Mouse (Mus musculus): Measurements from ENCODE around the gene Myo10. TPM values are rescaled to one million over a fixed set of nuclear protein-coding genes. Genes with fewer than 3 reads are reported as not detected.

Gene Myo10
- polyA plus RNA-seq, 1 experiment from 2014 or later = 35.0 TPM

- ATAC-seq (ENCODE audit: low FRiP score, low read depth) = no peak
- no peaks in the 10 kb centered on the region for H3K27me3 ChIP-seq (replicated peaks)
- H3K27ac ChIP-seq = no peak overlapping the region
- no peaks in the 10 kb centered on the region for H3K9me3 ChIP-seq
- no peak overlapping the region for H3K9ac ChIP-seq
- H3K4me3 ChIP-seq = no peak overlapping the region
- no peak overlapping the region for H3K4me2 ChIP-seq (replicated peaks)
- WGBS = 91% methylated on average over 7 of the region's 7 CpGs
- peaks cover 73% of the 10 kb centered on the region for H3K36me3 ChIP-seq
- H3K4me1 ChIP-seq = peaks cover 5% of the 10 kb centered on the region
These were observed 166.2 kb downstream of the Myo10 start for GRCm38 (mm10) chr15:25788565-25788964.

DNA sequence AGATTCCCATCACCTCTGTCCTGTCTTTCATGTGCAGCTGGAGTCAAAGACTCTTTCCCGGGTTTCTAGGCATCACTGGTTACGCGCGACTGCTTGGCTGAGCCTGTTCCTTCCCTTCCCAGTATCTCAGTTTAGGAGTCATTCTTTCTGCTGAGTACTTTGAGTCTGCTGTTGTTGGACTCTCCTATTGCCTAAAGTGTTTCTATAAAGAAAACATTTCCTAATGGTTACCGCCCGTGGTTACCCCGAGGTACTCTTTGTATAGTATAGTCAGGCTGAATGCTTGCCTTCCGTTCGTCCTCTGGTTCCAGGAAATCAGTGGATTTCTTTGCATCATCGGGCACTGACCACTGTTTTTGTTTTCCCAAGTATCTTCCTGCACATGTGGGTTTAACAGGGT lies 166.9 kb downstream of the Myo10 start:
- Histone ChIP-seq H3K27ac (no peak overlapping the region), H3K36me3 (peaks cover 70% of the 10 kb centered on the region)
- 90% methylated on average over 10 of the region's 10 CpGs for WGBS

DNA sequence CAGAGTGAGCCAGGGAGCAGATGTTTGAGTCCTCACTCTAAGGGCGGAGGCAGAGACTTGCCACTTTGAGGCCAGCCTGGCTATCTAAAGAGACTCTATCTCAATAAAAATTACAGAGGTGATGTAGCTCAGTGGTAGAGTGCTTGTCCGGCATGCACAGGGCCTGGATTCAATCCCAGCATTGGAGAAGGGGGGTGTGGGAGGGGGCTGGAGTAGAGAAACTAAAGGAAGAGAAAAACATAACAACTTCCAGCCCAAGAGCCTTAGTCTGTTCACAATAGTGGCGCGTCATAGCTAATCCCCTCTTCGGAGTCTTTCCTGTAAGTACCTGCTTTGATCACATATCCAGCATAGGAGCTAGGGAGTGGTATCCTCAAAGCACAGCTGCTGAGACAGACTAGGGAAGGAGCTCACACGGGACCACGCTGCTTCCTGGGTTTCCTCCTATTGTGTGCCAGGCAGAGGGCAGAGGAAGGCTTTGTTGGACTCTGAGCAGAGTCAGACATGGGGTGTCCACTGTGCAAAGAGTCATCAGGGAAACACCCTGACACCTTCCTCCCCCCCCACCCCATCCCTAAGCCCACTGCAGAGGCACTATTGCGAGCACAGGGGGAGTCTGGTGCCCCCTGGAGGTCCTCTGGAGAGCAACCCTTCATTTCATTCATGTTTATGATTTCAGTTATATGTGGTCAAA lies 169.5 kb downstream of the Myo10 start:
- H3K36me3 ChIP-seq = peaks cover 61% of the 10 kb centered on the region
- no peak overlapping the region for H3K27ac ChIP-seq
- ATAC-seq (ENCODE audit: low FRiP score, low read depth) = peak; percentile 11; the same call in 1 of the 2 replicates
- WGBS = 83% methylated on average over 8 of the region's 8 CpGs
- H3K4me2 ChIP-seq (replicated peaks) = no peak overlapping the region
- H3K4me1 ChIP-seq = peaks cover 10% of the 10 kb centered on the region
- no peak overlapping the region for H3K9ac ChIP-seq
- no peak overlapping the region for H3K4me3 ChIP-seq
- H3K27me3 ChIP-seq (replicated peaks) = no peaks in the 10 kb centered on the region
- H3K9me3 ChIP-seq = no peaks in the 10 kb centered on the region

More for the DNA sequence above, 166.9 kb downstream of the Myo10 start:
- no peak overlapping the region for H3K4me2 ChIP-seq (replicated peaks)
- no peak overlapping the region for H3K4me3 ChIP-seq
- H3K27me3 ChIP-seq (replicated peaks) = no peaks in the 10 kb centered on the region
- peaks cover 10% of the 10 kb centered on the region for H3K4me1 ChIP-seq
- H3K9me3 ChIP-seq = no peaks in the 10 kb centered on the region
- ATAC-seq (ENCODE audit: low FRiP score, low read depth) = no peak
- H3K9ac ChIP-seq = no peak overlapping the region

- Histone ChIP-seq H3K36me3 (peaks cover 55% of the 10 kb centered on the region), H3K27me3 (replicated peaks) (no peaks in the 10 kb centered on the region), H3K27ac (no peak overlapping the region), H3K4me3 (no peak overlapping the region), H3K9me3 (no peaks in the 10 kb centered on the region), H3K4me1 (peaks cover 10% of the 10 kb centered on the region), H3K9ac (no peak overlapping the region), H3K4me2 (replicated peaks) (no peak overlapping the region)
- ATAC-seq (ENCODE audit: low FRiP score, low read depth) = no peak
- WGBS = 53% methylated on average over 8 of the region's 8 CpGs
These were observed 171.8 kb downstream of the Myo10 start for GRCm38 (mm10) chr15:25794123-25794522.

- 96% methylated on average over 9 of the region's 9 CpGs for WGBS
These were observed 173.2 kb downstream of the Myo10 start for GRCm38 (mm10) chr15:25795496-25795895.

DNA sequence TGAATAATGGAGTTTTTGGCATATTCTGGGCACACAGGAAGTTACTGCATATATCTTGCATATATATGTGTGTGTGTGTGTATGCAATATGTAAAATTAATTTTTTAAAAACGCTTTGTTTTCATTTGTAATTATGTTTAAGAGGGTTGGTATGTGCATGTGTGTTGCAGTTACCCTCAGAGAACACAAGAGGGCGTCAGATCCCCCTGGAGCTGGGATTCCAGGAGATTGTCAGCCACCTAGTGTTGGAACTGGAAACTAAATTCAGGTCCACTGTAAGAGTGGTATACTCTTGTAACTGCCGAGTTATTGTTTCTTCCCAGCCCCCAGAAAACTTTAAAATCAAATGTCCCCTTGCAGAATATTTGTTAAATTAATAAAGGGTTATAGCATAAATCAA lies 174.0 kb downstream of the Myo10 start:
- no peak overlapping the region for H3K4me3 ChIP-seq
- H3K4me2 ChIP-seq (replicated peaks) = no peak overlapping the region
- peaks cover 6% of the 10 kb centered on the region for H3K4me1 ChIP-seq
- no peak overlapping the region for H3K9ac ChIP-seq
- no peaks in the 10 kb centered on the region for H3K27me3 ChIP-seq (replicated peaks)
- peaks cover 63% of the 10 kb centered on the region for H3K36me3 ChIP-seq
- WGBS = 58% methylated on average over 3 of the region's 3 CpGs
- no peaks in the 10 kb centered on the region for H3K9me3 ChIP-seq
- ATAC-seq (ENCODE audit: low FRiP score, low read depth) = no peak
- no peak overlapping the region for H3K27ac ChIP-seq

More at GRCm38 (mm10) chr15:25795496-25795895, 173.2 kb downstream of the Myo10 start:
- H3K4me2 ChIP-seq (replicated peaks) = no peak overlapping the region
- no peaks in the 10 kb centered on the region for H3K27me3 ChIP-seq (replicated peaks)
- H3K4me3 ChIP-seq = no peak overlapping the region
- peaks cover 61% of the 10 kb centered on the region for H3K36me3 ChIP-seq
- no peak for ATAC-seq (ENCODE audit: low FRiP score, low read depth)
- no peaks in the 10 kb centered on the region for H3K9me3 ChIP-seq
- no peak overlapping the region for H3K27ac ChIP-seq
- H3K9ac ChIP-seq = no peak overlapping the region
- H3K4me1 ChIP-seq = peaks cover 10% of the 10 kb centered on the region

DNA sequence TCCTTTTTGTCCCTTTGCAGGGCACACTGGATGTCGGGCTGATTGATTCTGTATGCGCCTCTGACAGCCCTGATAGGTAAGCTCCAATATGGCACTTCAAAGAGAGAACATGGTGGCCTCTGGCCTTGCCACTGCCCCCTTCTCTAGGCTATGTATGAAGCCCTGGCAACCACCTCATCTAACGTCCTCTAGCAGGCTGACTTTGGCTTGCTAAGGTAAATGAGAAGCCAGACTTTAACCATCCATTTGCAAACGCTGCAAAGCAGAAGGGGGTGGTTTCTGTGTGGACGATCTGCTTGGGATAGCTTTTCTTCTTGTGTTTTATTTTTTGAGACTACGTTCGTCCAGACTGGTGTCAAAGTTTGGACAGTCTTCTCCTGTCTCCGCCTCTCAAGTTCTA lies 174.9 kb downstream of the Myo10 start:
- Histone ChIP-seq H3K27ac (no peak overlapping the region), H3K9me3 (no peaks in the 10 kb centered on the region), H3K4me1 (peaks cover 6% of the 10 kb centered on the region), H3K4me2 (replicated peaks) (no peak overlapping the region), H3K27me3 (replicated peaks) (no peaks in the 10 kb centered on the region), H3K4me3 (no peak overlapping the region), H3K36me3 (peaks cover 66% of the 10 kb centered on the region), H3K9ac (no peak overlapping the region)
- ATAC-seq (ENCODE audit: low FRiP score, low read depth) = no peak
- WGBS = 89% methylated on average over 8 of the region's 8 CpGs

DNA sequence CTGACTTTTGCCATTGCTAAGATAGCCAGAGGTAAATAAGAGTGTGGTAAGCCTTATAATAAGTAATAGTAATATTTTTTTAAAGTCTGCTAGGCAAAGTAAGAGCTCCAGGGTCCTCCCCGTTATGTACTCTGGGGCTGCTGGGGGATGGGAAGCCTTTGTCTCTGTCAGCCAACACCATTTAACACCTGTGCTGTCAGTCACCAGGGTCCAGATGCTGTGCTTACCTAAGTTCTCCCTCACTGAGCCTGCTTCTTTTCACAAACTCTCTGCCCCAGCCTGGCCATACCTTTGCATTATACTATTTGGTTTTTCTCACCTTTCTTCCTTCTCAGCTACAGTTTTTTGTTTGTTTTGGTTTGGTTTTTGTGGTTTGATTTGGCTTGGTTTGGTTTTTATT lies 175.6 kb downstream of the Myo10 start:
- Histone ChIP-seq H3K4me2 (replicated peaks) (no peak overlapping the region), H3K27ac (no peak overlapping the region), H3K4me1 (peaks cover 6% of the 10 kb centered on the region), H3K4me3 (no peak overlapping the region), H3K36me3 (peaks cover 66% of the 10 kb centered on the region), H3K9me3 (no peaks in the 10 kb centered on the region), H3K27me3 (replicated peaks) (no peaks in the 10 kb centered on the region), H3K9ac (no peak overlapping the region)
- no peak for ATAC-seq (ENCODE audit: low FRiP score, low read depth)
- 91% methylated on average over 1 of the region's 1 CpGs for WGBS

GRCm38 (mm10) chr15:25801726-25802125 lies 179.4 kb downstream of the Myo10 start:
- Histone ChIP-seq H3K4me2 (replicated peaks) (no peak overlapping the region), H3K9ac (no peak overlapping the region), H3K36me3 (peaks cover 77% of the 10 kb centered on the region), H3K27ac (no peak overlapping the region), H3K4me3 (no peak overlapping the region), H3K27me3 (replicated peaks) (no peaks in the 10 kb centered on the region), H3K4me1 (no peaks in the 10 kb centered on the region), H3K9me3 (no peaks in the 10 kb centered on the region)
- no peak for ATAC-seq (ENCODE audit: low FRiP score, low read depth)
- 89% methylated on average over 5 of the region's 5 CpGs for WGBS

- 89% methylated on average over 8 of the region's 8 CpGs for WGBS
- Histone ChIP-seq H3K9ac (no peak overlapping the region), H3K36me3 (peaks cover 77% of the 10 kb centered on the region)
These were observed 179.9 kb downstream of the Myo10 start for GRCm38 (mm10) chr15:25802194-25802593.

GRCm38 (mm10) chr15:25803111-25803510 lies 180.8 kb downstream of the Myo10 start:
- ATAC-seq (ENCODE audit: low FRiP score, low read depth) = no peak; the same call in 1 of the 2 replicates
- H3K27me3 ChIP-seq (replicated peaks) = no peaks in the 10 kb centered on the region

More at GRCm38 (mm10) chr15:25802194-25802593, 179.9 kb downstream of the Myo10 start:
- ATAC-seq (ENCODE audit: low FRiP score, low read depth) = no peak
- Histone ChIP-seq H3K4me2 (replicated peaks) (no peak overlapping the region), H3K9me3 (no peaks in the 10 kb centered on the region), H3K27me3 (replicated peaks) (no peaks in the 10 kb centered on the region), H3K4me1 (no peaks in the 10 kb centered on the region), H3K27ac (no peak overlapping the region), H3K4me3 (no peak overlapping the region)

DNA sequence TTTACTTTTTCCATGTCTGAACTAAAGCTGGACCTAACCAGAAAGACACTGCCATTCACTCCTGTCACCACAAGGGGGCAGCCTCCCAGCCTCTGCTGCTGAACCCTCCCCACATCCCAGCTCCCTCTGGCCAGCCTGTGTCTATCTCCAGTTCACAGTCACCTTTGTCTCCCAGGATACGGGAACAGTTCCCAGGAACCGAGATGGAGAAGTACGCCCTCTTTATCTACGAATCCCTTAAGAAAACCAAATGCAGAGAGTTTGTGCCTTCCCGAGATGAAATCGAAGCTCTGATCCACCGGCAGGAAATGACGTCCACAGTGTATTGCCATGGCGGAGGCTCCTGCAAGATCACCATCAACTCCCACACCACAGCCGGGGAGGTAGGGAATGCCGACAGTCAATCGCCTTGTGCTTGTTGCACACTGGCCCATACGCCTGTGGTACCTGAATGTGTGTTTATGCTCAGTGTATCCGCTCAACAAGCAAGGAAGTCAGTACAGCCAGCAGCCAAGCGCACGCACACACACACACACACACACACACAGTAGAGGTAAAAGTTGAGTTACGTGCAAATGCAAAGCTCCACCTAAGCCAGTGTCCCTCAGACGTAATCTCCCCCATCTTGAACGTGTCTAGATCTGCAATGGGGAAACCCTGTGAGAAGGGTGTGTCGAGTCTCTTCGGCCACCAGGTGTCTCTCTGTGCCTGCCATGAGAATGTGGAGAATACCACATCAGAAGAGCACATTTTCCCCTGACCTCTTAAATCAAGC lies 183.2 kb downstream of the Myo10 start:
- no peak overlapping the region for H3K4me2 ChIP-seq (replicated peaks)
- no peak overlapping the region for H3K27ac ChIP-seq

More at GRCm38 (mm10) chr15:25803111-25803510, 180.8 kb downstream of the Myo10 start:
- H3K36me3 ChIP-seq = peaks cover 84% of the 10 kb centered on the region
- no peak overlapping the region for H3K4me3 ChIP-seq
- no peaks in the 10 kb centered on the region for H3K4me1 ChIP-seq
- H3K9ac ChIP-seq = no peak overlapping the region
- no peaks in the 10 kb centered on the region for H3K9me3 ChIP-seq
- 48% methylated on average over 15 of the region's 15 CpGs for WGBS
- no peak overlapping the region for H3K27ac ChIP-seq
- no peak overlapping the region for H3K4me2 ChIP-seq (replicated peaks)

More for the DNA sequence above, 183.2 kb downstream of the Myo10 start:
- no peak overlapping the region for H3K4me3 ChIP-seq
- 85% methylated on average over 21 of the region's 21 CpGs for WGBS
- H3K36me3 ChIP-seq = peaks cover 87% of the 10 kb centered on the region
- H3K27me3 ChIP-seq (replicated peaks) = no peaks in the 10 kb centered on the region
- H3K9ac ChIP-seq = no peak overlapping the region
- ATAC-seq (ENCODE audit: low FRiP score, low read depth) = peak; percentile 48; the same call in 1 of the 2 replicates
- H3K4me1 ChIP-seq = no peaks in the 10 kb centered on the region
- H3K9me3 ChIP-seq = no peaks in the 10 kb centered on the region
